Mouse (Mus musculus) lung, adult 2 months (tissue): ENCODE measurements around the gene Cacnb3.

Experiments used
- CTCF ChIP-seq: fragments of 200-500 bp; IDR thresholded peaks from 2 replicates; pipeline ENCODE4 v1.5.1; 2011; ENCODE audit warnings: mild to moderate bottlenecking, low read length, control low read depth; ENCODE audit not compliant: insufficient read depth
- POLR2A ChIP-seq: fragments of 200-500 bp; IDR thresholded peaks from 2 replicates; pipeline ENCODE4 v1.6.1; 2011; ENCODE audit warnings: low read depth, mild to moderate bottlenecking, control low read depth, low read length, borderline replicate concordance; ENCODE audit errors: extremely low read depth

DNA sequence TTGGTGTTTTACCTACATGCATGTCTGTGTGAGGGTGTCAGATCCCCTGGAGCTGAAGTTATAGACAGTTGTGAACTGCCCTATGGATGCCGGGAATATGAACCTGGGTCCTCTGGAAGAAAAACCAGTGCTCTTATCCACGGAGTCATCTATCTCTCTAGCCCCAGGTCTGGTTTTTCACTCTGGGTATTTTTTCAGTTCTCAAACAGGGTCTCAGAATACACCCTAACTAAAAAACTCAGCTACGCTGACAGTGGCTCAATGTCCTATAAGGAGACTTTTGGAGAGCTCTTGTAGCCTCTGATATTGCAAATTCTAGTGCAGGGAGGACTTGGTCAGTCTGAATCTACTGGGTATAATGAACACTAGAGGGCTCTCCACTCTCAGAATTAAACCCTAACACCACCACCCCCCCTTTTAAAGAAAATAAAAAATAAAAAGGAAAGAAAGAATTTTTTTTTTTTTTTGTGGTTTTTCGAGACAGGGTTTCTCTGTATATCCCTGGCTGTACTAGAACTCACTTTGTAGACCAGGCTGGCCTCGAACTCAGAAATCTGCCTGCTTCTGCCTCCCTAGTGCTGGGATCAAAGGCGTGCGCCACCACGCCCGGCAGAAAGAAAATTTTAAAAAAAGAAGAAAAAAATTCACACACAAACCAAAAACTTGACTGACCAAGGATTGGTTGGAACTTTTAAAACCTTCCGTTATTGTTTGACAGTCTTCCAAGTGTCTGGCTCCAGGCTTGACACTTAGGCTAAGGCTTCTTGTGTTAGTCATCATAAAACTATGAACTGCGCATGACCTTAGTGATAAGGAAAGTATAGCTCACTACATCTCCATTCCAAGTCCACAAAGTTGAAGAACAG, 33.6 kb downstream of the Cacnb3 start:
- TF ChIP-seq CTCF, result peak; percentile 27; the same call in 1 of the 2 replicates
- no peak for TF ChIP-seq POLR2A
